Mouse (Mus musculus) right cerebral cortex, postnatal 14 days (tissue): ENCODE measurements at regions not wholly inside any gene's neighbourhood (a gene's known extent, or its start where the extent isn't known, plus 50 kb on each side); places are given as distances from the start of the nearest gene placed in this dataset.
"Not testable (repeated sequence)": the region's sequence is repeated elsewhere in the genome, so short reads cannot be mapped to it uniquely, and the experiment has no call there.

Experiments
- DNase-seq: peaks from one replicate; pipeline ENCODE4 v3.0.0; 2022

DNA sequence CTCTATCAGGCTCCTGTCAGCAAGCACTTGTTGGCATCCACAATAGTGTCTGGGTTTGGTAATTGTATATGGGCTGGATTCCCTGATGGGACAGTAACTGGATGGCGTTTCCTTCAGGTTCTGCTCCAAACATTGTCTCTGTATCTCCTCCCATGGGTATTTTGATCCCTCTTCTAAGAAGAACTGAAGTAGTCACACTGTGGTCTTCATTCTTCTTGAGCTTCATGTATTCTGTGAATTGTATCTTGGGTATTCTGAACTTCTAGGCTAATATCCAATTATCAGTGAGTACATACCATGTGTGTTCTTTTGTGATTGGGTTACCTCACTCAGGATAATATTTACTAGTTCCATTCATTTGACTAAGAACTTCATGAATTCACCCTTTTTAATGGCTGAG is 119.2 kb upstream of the Gm21119 start:
- DNase-seq = not testable (repeated sequence)

- not testable (repeated sequence) for DNase-seq
Observed at GRCm38 (mm10) chr8:20513920-20514319, 100.8 kb upstream of the Gm21119 start.

DNA sequence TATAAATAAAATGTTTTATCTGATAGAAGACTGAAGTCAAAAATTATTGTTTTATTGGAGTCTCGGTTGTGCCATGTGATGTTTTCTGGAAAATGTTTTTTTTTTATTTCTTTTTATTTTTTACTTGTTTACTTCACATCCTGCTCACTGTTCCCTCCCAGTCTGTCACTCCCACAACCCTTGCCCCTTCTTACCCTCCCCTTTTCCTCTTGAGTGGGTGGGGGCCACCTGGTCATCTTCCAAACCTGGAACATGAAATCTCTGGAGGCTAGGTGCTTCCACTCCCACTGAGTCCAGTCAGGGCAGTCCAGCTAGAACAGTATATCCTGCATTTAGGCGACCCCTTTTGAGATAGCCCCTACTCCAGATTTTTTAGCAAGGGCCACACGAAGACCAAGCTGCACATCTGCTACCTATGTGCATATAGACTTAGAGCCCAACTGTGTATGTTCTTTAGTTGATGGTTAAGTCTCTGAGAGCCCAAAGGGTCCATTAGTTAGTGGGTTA is 98.3 kb upstream of the Gm21119 start:
- DNase-seq = not testable (repeated sequence)

GRCm38 (mm10) chr8:20517551-20517950 is 97.2 kb upstream of the Gm21119 start:
- not testable (repeated sequence) for DNase-seq

GRCm38 (mm10) chr8:20524539-20524938 is 90.2 kb upstream of the Gm21119 start:
- not testable (repeated sequence) for DNase-seq

DNA sequence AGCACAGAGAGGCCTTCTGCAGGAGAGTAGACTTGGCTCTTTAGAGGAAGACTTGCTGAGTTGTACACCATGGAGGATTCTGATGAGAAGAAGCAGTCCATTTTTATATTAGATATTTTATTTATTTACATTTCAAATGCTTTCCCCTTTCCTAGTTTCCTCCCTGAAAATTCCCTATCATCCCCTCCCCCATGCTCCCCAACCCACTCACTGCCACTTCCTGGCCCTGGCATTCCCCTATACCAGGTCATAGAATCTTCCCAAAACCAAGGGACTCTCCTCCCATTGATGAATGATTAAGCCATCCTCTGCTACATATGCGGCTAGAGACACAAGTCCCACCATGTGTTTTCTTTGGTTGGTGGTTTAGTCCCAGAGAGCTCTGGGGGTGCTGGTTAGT is 85.7 kb upstream of the Gm21119 start:
- not testable (repeated sequence) for DNase-seq

- not testable (repeated sequence) for DNase-seq
Observed at GRCm38 (mm10) chr8:20539031-20539430, 75.7 kb upstream of the Gm21119 start.

GRCm38 (mm10) chr8:20544084-20544483 is 70.6 kb upstream of the Gm21119 start:
- DNase-seq = not testable (repeated sequence)

DNA sequence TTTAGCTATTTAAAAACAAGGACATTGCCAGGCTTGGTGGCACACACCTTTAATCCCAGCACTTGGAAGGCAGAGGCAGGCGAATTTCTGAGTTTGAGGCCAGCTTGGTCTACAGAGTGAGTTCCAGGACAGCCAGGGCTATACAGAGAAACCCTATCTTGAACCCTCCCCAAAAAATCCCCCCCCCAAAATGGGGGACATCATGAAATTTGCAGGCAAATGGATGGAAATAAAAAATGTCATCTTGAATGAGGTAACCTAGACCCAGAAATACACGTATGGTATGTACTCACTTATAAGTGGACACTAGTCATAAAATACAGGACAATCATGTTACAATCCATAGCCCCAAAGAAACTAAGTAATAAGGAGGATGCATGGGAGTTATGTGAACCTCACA is 69.4 kb upstream of the Gm21119 start:
- not testable (repeated sequence) for DNase-seq

DNA sequence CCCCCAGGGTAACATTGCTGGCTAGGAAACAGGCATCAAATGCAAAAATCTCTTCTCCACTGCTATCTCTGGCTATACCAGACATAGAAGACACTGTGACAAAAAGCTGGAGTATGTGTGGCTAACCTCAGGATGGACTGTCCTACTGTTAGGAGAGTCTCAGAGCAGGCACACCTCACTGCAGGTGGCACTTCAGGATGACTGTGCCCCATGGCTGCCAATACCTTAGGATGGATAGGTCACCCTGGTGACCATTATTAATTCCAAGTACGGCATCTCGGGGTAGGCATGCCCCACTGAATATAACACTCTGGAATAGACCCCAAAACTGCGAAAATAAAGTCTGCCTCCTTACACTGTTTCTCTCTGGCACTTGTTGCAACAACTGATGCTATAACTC is 68.3 kb upstream of the Gm21119 start:
- not testable (repeated sequence) for DNase-seq

DNA sequence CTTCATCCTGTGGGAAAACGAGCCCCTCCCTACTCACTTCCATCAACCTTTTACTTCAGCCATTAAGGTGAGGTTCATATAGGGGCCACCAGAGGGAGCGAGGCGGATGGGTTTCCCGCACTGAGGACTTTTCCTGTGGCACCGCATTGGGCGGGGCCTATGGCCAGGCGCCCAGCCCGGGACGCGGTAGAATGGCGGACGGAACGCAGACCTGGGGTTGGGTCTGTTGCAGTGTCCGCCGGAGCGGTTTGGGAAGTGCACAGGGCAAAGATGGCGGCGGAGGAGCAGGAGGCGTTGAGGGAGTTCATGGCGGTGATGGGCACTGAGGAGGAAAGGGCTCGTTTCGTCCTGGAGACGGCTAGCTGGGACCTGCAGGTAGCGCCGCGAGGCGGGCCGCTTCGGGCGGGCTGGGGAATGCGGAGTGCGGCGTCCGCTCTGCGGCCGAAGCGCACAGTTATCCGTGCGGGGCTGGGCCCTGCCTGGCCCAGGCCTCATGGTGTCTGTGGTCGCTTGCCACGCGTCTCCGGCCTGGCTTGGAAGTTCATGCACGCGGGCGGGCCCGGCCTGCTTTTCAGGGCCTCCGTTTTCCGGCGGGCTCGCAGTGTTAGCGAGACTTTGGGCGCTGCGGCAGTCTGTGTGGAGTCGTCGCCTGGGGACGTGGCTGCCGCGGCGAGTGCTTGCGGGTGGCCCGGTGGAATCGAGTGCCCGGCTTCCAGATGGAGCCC is 64.5 kb upstream of the Gm21119 start:
- DNase-seq = peak; percentile 72

DNA sequence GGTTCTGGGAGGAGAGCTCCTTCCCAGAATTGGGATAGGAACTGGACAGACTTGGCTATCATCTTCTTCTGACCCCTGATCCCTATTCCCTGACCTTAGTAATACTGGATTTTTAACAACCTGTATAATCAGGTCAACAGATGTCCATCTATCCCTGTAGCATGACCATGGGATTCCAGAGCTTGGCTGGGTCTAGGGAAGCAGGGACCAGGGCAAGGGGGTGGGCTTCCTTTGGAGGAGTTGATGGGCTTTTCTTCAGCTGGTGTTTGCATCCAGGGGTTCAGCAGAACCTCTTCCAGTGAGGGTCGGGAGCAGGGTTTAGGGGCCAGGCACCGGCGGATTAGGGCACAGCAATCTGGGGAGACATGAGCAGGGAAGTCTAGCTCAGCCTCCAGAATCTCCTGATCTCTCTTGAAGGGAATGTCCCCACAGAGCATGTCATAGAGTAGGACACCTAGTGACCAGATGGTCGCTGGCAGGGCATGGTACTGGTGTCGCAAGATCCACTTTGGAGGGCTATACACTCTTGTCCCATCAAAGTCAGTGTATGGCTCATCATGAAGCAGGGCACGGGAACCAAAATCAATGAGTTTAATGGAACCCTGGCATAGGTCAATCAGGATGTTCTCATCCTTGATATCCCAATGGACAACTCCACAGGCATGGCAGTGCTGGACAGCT is 58.1 kb upstream of the Gm21119 start:
- not testable (repeated sequence) for DNase-seq

- not testable (repeated sequence) for DNase-seq
Observed at GRCm38 (mm10) chr8:20557184-20557583, 57.5 kb upstream of the Gm21119 start.

- DNase-seq = peak; percentile 18
Observed at GRCm38 (mm10) chr8:20557609-20558008, 57.1 kb upstream of the Gm21119 start.
